Mouse (Mus musculus): ENCODE data around the gene Sik1. TPM values are rescaled to one million over a fixed set of nuclear protein-coding genes. Genes with fewer than 3 reads are reported as not detected.

The Sik1 gene
- total RNA-seq, 1 experiment: 35.0 TPM

DNA sequence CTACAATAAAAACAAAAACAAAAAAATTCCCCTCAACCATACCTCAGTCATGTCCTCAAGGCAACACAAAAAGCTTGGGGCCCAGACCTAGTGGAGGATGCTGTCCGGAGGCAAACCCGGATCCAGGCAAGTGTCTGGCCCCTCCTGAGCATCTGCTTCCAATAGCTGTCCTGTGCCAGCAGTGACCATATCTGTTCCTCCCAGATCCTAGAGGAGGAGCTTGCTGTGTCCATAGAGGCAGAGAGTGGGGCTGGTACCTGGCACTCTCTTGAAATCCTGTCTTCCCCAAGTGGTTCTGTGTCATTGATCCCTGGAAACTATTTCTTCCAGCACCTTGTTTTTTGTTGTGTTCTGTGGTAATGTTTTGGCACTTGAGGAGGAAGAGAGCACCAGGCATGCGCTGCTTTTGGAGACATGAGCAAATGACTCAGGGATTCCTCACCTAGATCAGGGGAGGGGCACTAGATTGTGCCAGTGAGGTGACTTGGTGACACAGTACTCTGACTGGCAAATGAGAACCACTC, 2.4 kb upstream of the Sik1 start:
- Histone ChIP-seq H3K27ac (ENCODE audit: insufficient read depth, low read depth, low read length, poor library complexity, severe bottlenecking) (no peak overlapping the region), H3K9me3 (ENCODE audit: control insufficient read depth, insufficient read depth, low read depth, low read length) (no peaks in the 10 kb centered on the region), H3K4me3 (ENCODE audit: insufficient read depth in 1 of 2, low read depth in 1 of 2, low read length in 2 of 2, poor library complexity in 1 of 2, severe bottlenecking in 1 of 2) (no peak overlapping the region), H3K9ac (ENCODE audit: insufficient read depth, low read depth, low read length, poor library complexity, severe bottlenecking) (no peak overlapping the region), H3K4me1 (ENCODE audit: control insufficient read depth in 2 of 2, insufficient read depth in 2 of 2, low read length in 2 of 2, poor library complexity in 1 of 2) (peaks cover 4 to 19% of the 10 kb centered on the region in 2 experiments; a peak in 3 of 4 replicates), H3K36me3 (ENCODE audit: control insufficient read depth, insufficient read depth, low read length, poor library complexity, severe bottlenecking) (peaks cover 11% of the 10 kb centered on the region)
- no peak for TF ChIP-seq ZNF384 (IDR thresholded peaks at IDR 0.05; ENCODE audit: low read depth, low read length)
- no peak for TF ChIP-seq CHD2 (IDR thresholded peaks at IDR 0.05; ENCODE audit: low read depth, low read length)
- TF ChIP-seq HCFC1 (IDR thresholded peaks at IDR 0.05; ENCODE audit: borderline replicate concordance, insufficient read depth, low read length): no peak
- DNase-seq (ENCODE audit: low read depth, low spot score): no peak
- in situ Hi-C loops (cut with MboI; ENCODE audit: low sequenced_read_pairs in 2 of 2, unreplicated experiment in 2 of 2): no loop called here

DNA sequence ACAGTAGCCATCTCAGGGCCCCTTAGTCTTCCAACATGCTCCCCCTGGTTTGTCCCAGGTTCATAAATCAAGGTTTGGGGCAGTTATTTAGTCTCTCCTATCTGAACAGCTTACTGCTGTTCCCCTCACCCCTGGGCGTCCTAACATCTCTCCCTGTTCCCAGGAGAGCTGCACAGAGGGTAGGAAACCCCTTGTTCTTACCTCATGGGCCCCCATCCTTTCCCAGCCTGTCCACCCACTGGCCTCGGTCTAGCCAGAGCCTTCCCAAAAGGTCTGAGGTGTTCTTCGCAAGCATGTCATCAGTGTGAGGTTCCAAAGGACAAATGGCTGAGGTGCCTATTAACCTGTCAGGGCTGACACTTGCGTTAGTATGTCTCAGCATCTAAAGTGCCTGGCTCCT, 1.6 kb upstream of the Sik1 start:
- in situ Hi-C loops (cut with MboI; ENCODE audit: low sequenced_read_pairs in 2 of 2, unreplicated experiment in 2 of 2): no loop called here
- no peak overlapping the region for H3K27ac ChIP-seq (ENCODE audit: insufficient read depth, low read depth, low read length, poor library complexity, severe bottlenecking)
- no peaks in the 10 kb centered on the region for H3K9me3 ChIP-seq (ENCODE audit: control insufficient read depth, insufficient read depth, low read depth, low read length)
- H3K9ac ChIP-seq (ENCODE audit: insufficient read depth, low read depth, low read length, poor library complexity, severe bottlenecking): no peak overlapping the region
- peaks cover 6 to 24% of the 10 kb centered on the region in 2 experiments; a peak in 3 of 4 replicates for H3K4me1 ChIP-seq (ENCODE audit: control insufficient read depth in 2 of 2, insufficient read depth in 2 of 2, low read length in 2 of 2, poor library complexity in 1 of 2)
- TF ChIP-seq ZC3H11A (IDR thresholded peaks at IDR 0.05; ENCODE audit: borderline replicate concordance, low read depth, low read length) (no peak), ZNF384 (IDR thresholded peaks at IDR 0.05; ENCODE audit: low read depth, low read length) (no peak), CHD2 (IDR thresholded peaks at IDR 0.05; ENCODE audit: low read depth, low read length) (no peak), MAFK (IDR thresholded peaks at IDR 0.05; ENCODE audit: insufficient read depth, low read depth, low read length) (no peak), HCFC1 (IDR thresholded peaks at IDR 0.05; ENCODE audit: borderline replicate concordance, insufficient read depth, low read length) (no peak)
- no peak for DNase-seq (ENCODE audit: low read depth, low spot score)
- H3K4me3 ChIP-seq (ENCODE audit: insufficient read depth in 1 of 2, low read depth in 1 of 2, low read length in 2 of 2, poor library complexity in 1 of 2, severe bottlenecking in 1 of 2): no peak overlapping the region
- H3K36me3 ChIP-seq (ENCODE audit: control insufficient read depth, insufficient read depth, low read length, poor library complexity, severe bottlenecking): peaks cover 15% of the 10 kb centered on the region

DNA sequence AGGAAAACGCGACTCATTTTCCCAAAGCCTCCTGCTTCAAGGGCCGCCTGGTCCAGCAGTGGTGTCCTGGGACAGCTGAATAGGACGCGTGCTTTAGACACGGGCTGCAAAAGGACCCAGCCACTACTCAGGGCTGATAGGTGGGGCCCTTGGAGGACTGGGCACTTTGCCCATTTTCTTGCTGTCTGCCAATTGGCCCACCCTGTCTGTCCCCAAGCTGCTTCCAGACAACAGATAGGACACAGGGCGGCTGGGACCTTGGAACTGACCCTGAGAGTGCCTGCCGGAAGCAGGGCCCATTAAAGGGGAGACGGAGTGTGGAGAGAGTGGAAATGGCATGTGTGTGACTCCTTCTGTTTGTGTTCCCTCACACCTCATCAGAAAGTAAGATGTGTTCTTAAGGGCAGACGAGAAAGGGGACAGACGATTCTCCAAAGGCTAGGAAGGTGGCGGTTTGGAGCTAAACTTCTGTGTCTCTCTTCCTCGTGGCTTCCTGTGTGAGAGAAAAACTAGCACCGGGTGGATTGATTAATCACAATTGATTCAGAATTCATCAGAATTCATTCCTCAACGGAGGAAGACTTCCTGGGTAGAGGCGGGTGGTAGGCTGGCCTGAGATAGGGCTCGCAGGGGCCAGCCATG, 1.0 kb upstream of the Sik1 start:
- 0 out of 2 replicates have a peak overlapping the region, but pooled peaks have one; percentile 19 for H3K9ac ChIP-seq (ENCODE audit: insufficient read depth, low read depth, low read length, poor library complexity, severe bottlenecking)
- in situ Hi-C loops (cut with MboI; ENCODE audit: low sequenced_read_pairs in 2 of 2, unreplicated experiment in 2 of 2): no loop called here
- no peak overlapping the region for H3K27ac ChIP-seq (ENCODE audit: insufficient read depth, low read depth, low read length, poor library complexity, severe bottlenecking)
- no peaks in the 10 kb centered on the region for H3K9me3 ChIP-seq (ENCODE audit: control insufficient read depth, insufficient read depth, low read depth, low read length)
- TF ChIP-seq ZC3H11A (IDR thresholded peaks at IDR 0.05; ENCODE audit: borderline replicate concordance, low read depth, low read length) (no peak), CHD2 (IDR thresholded peaks at IDR 0.05; ENCODE audit: low read depth, low read length) (no peak), HCFC1 (IDR thresholded peaks at IDR 0.05; ENCODE audit: borderline replicate concordance, insufficient read depth, low read length) (no peak), MAFK (IDR thresholded peaks at IDR 0.05; ENCODE audit: insufficient read depth, low read depth, low read length) (no peak), ZNF384 (IDR thresholded peaks at IDR 0.05; ENCODE audit: low read depth, low read length) (no peak)
- peaks cover 15% of the 10 kb centered on the region for H3K36me3 ChIP-seq (ENCODE audit: control insufficient read depth, insufficient read depth, low read length, poor library complexity, severe bottlenecking)
- H3K4me1 ChIP-seq (ENCODE audit: control insufficient read depth in 2 of 2, insufficient read depth in 2 of 2, low read length in 2 of 2, poor library complexity in 1 of 2): peaks cover 12 to 24% of the 10 kb centered on the region in 2 experiments; a peak in 3 of 4 replicates
- no peak for DNase-seq (ENCODE audit: low read depth, low spot score)
- peak overlapping the region in 1 of 2 experiments; percentile 57; a peak in 3 of 4 replicates for H3K4me3 ChIP-seq (ENCODE audit: insufficient read depth in 1 of 2, low read depth in 1 of 2, low read length in 2 of 2, poor library complexity in 1 of 2, severe bottlenecking in 1 of 2)

DNA sequence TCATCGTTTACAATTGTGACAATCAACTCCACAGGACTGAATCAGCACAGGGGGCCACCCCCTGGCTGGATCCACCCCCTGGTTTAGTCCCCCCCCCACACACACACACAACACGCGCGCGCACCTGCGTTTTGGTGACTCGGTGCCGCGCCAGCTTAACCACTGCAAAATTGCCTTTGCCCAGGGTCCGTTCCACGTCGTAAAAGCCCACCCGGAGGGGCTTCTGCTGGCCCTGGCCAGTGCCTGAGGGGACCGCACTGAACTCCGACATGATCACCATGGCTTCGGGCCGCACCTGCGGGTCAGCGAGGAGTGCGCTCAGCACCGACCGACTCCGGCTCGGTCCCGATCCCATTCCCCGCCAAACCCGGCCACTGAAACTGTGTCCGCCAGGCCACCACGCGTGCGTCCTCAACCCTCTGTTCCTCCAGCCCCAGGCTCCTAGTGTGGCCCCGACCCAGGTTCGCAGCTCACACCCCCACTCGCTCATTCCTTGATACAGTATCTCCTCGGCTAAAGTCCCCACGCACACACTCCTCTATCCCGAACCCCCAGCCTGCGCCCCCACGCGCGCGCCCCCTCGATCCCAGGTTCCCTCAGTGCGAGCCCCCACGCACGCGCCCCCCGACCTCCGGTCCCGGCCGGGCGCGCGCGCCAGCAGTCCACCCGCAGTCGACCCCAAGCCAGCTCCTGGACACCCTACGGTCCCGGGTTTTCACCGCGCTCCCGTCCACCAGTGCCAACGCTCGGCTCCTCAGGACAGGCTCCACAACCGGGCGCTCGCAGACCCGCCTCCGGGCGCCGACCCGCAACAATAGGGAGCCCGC, 621 bp downstream of the Sik1 start:
- Histone ChIP-seq H3K9me3 (ENCODE audit: control insufficient read depth, insufficient read depth, low read depth, low read length) (no peaks in the 10 kb centered on the region), H3K4me3 (ENCODE audit: insufficient read depth in 1 of 2, low read depth in 1 of 2, low read length in 2 of 2, poor library complexity in 1 of 2, severe bottlenecking in 1 of 2) (peak overlapping the region; percentile 81 to 84), H3K9ac (ENCODE audit: insufficient read depth, low read depth, low read length, poor library complexity, severe bottlenecking) (peak overlapping the region; percentile 85), H3K27ac (ENCODE audit: insufficient read depth, low read depth, low read length, poor library complexity, severe bottlenecking) (peak overlapping the region; percentile 54; the same call in 1 of the 2 replicates), H3K4me1 (ENCODE audit: control insufficient read depth in 2 of 2, insufficient read depth in 2 of 2, low read length in 2 of 2, poor library complexity in 1 of 2) (peaks cover 15 to 29% of the 10 kb centered on the region in 2 experiments; a peak in 3 of 4 replicates), H3K36me3 (ENCODE audit: control insufficient read depth, insufficient read depth, low read length, poor library complexity, severe bottlenecking) (peaks cover 27% of the 10 kb centered on the region)
- TF ChIP-seq CHD2 (IDR thresholded peaks at IDR 0.05; ENCODE audit: low read depth, low read length) (no peak), HCFC1 (IDR thresholded peaks at IDR 0.05; ENCODE audit: borderline replicate concordance, insufficient read depth, low read length) (0 out of 2 replicates have a peak, but pooled peaks have one; percentile 14), ZC3H11A (IDR thresholded peaks at IDR 0.05; ENCODE audit: borderline replicate concordance, low read depth, low read length) (no peak)
- no peak for DNase-seq (ENCODE audit: low read depth, low spot score)
- in situ Hi-C loops (cut with MboI; ENCODE audit: low sequenced_read_pairs in 2 of 2, unreplicated experiment in 2 of 2): no loop called here

All from ES-E14 (cell line).